Mouse (Mus musculus) CH12.LX (cell line): ENCODE measurements at regions not wholly inside any gene's neighbourhood (a gene's known extent, or its start where the extent isn't known, plus 50 kb on each side); places are given as distances from the start of the nearest gene placed in this dataset.

Experiments used
- CHD2 ChIP-seq: IDR thresholded peaks from 2 replicates; pipeline ENCODE4 v1.6.1; 2011; ENCODE audit warnings: low read length, improper control_type of control experiment
- CTCF ChIP-seq, 2 experiments: IDR thresholded peaks in 1 of 2; conservative IDR thresholded peaks in 1 of 2; 2 replicates each; pipeline ENCODE4 v1.5.1; 2011 to 2012; ENCODE audit warnings: low read depth in 2 of 2, low read length in 2 of 2, improper control_type of control experiment in 1 of 2, inconsistent platforms in 1 of 2, mild to moderate bottlenecking in 1 of 2, moderate library complexity in 1 of 2
- ELF1 ChIP-seq: IDR thresholded peaks from 2 replicates; pipeline ENCODE4 v1.6.1; 2014; ENCODE audit warnings: low read depth, mild to moderate bottlenecking, inconsistent platforms, low read length, improper control_type of control experiment
- ETS1 ChIP-seq: conservative IDR thresholded peaks from 2 replicates; pipeline ENCODE4 v1.6.1; 2012; ENCODE audit warnings: low read depth, mild to moderate bottlenecking, inconsistent platforms, low read length, improper control_type of control experiment, moderate library complexity
- MAZ ChIP-seq: IDR thresholded peaks from 2 replicates; pipeline ENCODE4 v1.6.1; 2012; ENCODE audit warnings: low read depth, mild to moderate bottlenecking, inconsistent platforms, low read length, improper control_type of control experiment, moderate library complexity
- NRF1 ChIP-seq: IDR thresholded peaks from 2 replicates; pipeline ENCODE4 v1.6.1; 2014; ENCODE audit warnings: low read depth, mild to moderate bottlenecking, inconsistent platforms, low read length, improper control_type of control experiment, moderate library complexity
- POLR2A ChIP-seq: IDR thresholded peaks from 2 replicates; pipeline ENCODE4 v1.6.1; 2011; ENCODE audit warnings: low read depth, mild to moderate bottlenecking, improper control_type of control experiment, low read length
- ZC3H11A ChIP-seq: IDR thresholded peaks from 2 replicates; pipeline ENCODE4 v1.6.1; 2012; ENCODE audit warnings: low read depth, mild to moderate bottlenecking, inconsistent platforms, low read length, improper control_type of control experiment

- TF ChIP-seq MAZ (no peak), CTCF (conservative IDR thresholded peaks at IDR 0.05 in 1 of 2, IDR thresholded peaks at IDR 0.05 in 1 of 2; ENCODE audit: low read depth in 2 of 2, low read length in 2 of 2) (no peak), ZC3H11A (no peak), CHD2 (no peak), ELF1 (no peak), POLR2A (no peak), ETS1 (no peak), NRF1 (no peak)
Observed at GRCm38 (mm10) chr1:23173054-23173802, 71.2 kb upstream of the 4933415F23Rik start.
